Mouse (Mus musculus): ENCODE data around the gene Epha4.

DNA sequence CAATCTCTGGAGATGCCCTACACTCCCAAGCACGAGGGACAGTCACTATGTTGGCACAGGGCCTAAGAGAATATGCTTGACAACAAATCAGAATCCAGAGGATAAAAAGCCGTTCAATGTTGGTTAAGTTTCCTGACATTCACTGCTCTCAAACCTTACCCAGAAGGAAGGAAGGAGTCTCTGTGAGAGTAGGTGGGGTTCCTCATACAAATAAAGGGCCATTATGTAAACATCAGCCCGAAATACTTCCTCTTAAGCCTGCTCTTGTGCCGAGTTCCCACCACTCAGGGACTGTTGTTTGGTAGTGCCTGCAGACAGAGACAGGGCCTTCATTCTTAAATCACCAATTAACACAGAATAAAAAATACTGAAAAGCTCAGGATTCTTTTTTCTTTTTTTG, 72.9 kb downstream of the Epha4 start:
- TF ChIP-seq CTCF (IDR thresholded peaks at IDR 0.05; ENCODE audit: low read depth, low read length), result no peak
- no peak for TF ChIP-seq POLR2A (IDR thresholded peaks at IDR 0.05; ENCODE audit: insufficient read depth, low read length)
